Comparison of ENCODE assay signal across 11 mouse cellular contexts in genomic region chr4:140914731-140915131, GRCm38 (mm10). TPM values are rescaled to one million over a fixed set of nuclear protein-coding genes. Genes with fewer than 3 reads are reported as not detected.
A peak's percentile ranks its signal among the peaks of the same experiment; 100 is the strongest.
DNase-seq lines count a peak whose midpoint lies in the region; ATAC-seq lines count a peak whose summit lies in the region.
"Had no signal": no experiment of that assay in that cellular context is flagged by ENCODE, and none has a peak within 500 bp of the region (broad histone marks: within the 10 kb centered on the region; RNA-seq: fewer than 3 reads in every experiment).

No protein-coding gene starts in this region.

- no peaks in the 10 kb centered on the region for H3K36me3 ChIP-seq in embryonic facial prominence, embryonic 12.5 days

- H3K4me1 ChIP-seq in embryonic facial prominence, embryonic 12.5 days, result peaks cover 18% of the 10 kb centered on the region

- no peak overlapping the region for H3K4me3 ChIP-seq in embryonic facial prominence, embryonic 12.5 days

- DNase-seq in gastrocnemius, postnatal 10 days, result peak; percentile 15
- DNase-seq in gastrocnemius, adult 18-20 months (ENCODE audit: low spot score), result no peak
- DNase-seq in left cerebral cortex, postnatal 36 days (ENCODE audit: low spot score in 2 of 2), result peak; percentile 2 to 11
- DNase-seq in left cerebral cortex, adult 18-20 months (ENCODE audit: low spot score in 2 of 2), result no peak
- DNase-seq in 3T3-L1 (ENCODE audit: low read depth, low spot score), result peak; percentile 14
- DNase-seq in spleen, postnatal 4 days (ENCODE audit: low spot score in 2 of 2), result no peak
- DNase-seq: kidney, postnatal 14 days had no signal

- H3K9ac ChIP-seq in embryonic facial prominence, embryonic 12.5 days, result no peak overlapping the region
- H3K9ac ChIP-seq: liver, embryonic 14.5 days had no signal

- WGBS in embryonic facial prominence, embryonic 12.5 days, result 19% methylated on average over 6 of the region's 6 CpGs

- no peak overlapping the region for H3K4me2 ChIP-seq in embryonic facial prominence, embryonic 12.5 days (replicated peaks)
- H3K4me2 ChIP-seq: heart, embryonic 11.5 days had no signal

- H3K27me3 ChIP-seq in embryonic facial prominence, embryonic 12.5 days, result no peaks in the 10 kb centered on the region

- H3K27ac ChIP-seq in embryonic facial prominence, embryonic 12.5 days, result peak overlapping the region; percentile 67; the same call in 1 of the 2 replicates
- H3K27ac ChIP-seq: liver, embryonic 14.5 days had no signal

- intact Hi-C loops in left cerebral cortex, postnatal 36 days (cut with DNase I), result no loop called here

- no peak for ATAC-seq in embryonic facial prominence, embryonic 12.5 days (ENCODE audit: insufficient number of reproducible peaks, insufficient read depth, low FRiP score, low TSS enrichment)
- ATAC-seq in erythroid progenitor cell, adult 5-6 weeks (replicated peaks; ENCODE audit: low FRiP score, poor library complexity, severe bottlenecking), result no peak

- H3K9me3 ChIP-seq in embryonic facial prominence, embryonic 12.5 days, result no peaks in the 10 kb centered on the region

RNA-seq across cellular contexts. Expression of gene Padi2, which starts 8.6 kb away (rescaled TPM):
- total RNA-seq in gastrocnemius, postnatal 10 days (2021), result 100 to 1,000 TPM in 1 of 2 experiments, 10 to 100 TPM in 1; 96.8 to 105 TPM
- total RNA-seq in gastrocnemius, adult 18-20 months (2021), result 100 to 1,000 TPM; 129 to 189 TPM
- total RNA-seq in left cerebral cortex, postnatal 36 days (2021), result 10 to 100 TPM; 11.9 to 14.0 TPM
- 10 to 100 TPM; 13.5 to 14.6 TPM for total RNA-seq in left cerebral cortex, adult 18-20 months (2021)
- 3.0 and 3.6 TPM in 2 replicates for polyA plus RNA-seq in embryonic facial prominence, embryonic 12.5 days (2016; fragmentation: Nextera tagmentation; extraction: Ambion mirVana)
- 1.1 and 3.4 TPM in 2 replicates for total RNA-seq in erythroid progenitor cell, adult 5-6 weeks (2015; ENCODE audit: low replicate concordance)
- 1.3 and 3.5 TPM in 2 replicates for total RNA-seq in erythroid progenitor cell, adult 5-6 weeks (2017; ENCODE audit: low replicate concordance)

RNA-seq across cellular contexts. Expression of gene Sdhb, which starts 46.3 kb away (rescaled TPM):
- total RNA-seq in gastrocnemius, postnatal 10 days (2021), result 100 to 1,000 TPM; 406 to 464 TPM
- 100 to 1,000 TPM; 630 to 677 TPM for total RNA-seq in gastrocnemius, adult 18-20 months (2021)
- 100 to 1,000 TPM; 171 to 200 TPM for total RNA-seq in left cerebral cortex, postnatal 36 days (2021)
- 100 to 1,000 TPM; 192 to 194 TPM for total RNA-seq in left cerebral cortex, adult 18-20 months (2021)
- polyA plus RNA-seq in embryonic facial prominence, embryonic 12.5 days (2016; fragmentation: Nextera tagmentation; extraction: Ambion mirVana), result 388 and 392 TPM in 2 replicates
- 44.3 and 52.0 TPM in 2 replicates for total RNA-seq in erythroid progenitor cell, adult 5-6 weeks (2015; ENCODE audit: low replicate concordance)
- 21.6 and 53.0 TPM in 2 replicates for total RNA-seq in erythroid progenitor cell, adult 5-6 weeks (2017; ENCODE audit: low replicate concordance)

Comparison
In these comparisons a context has a peak if more than half of its experiments do, and no peak if none do; other contexts are left out.
1. DNase-seq: peak in gastrocnemius, postnatal 10 days (single experiment), left cerebral cortex, postnatal 36 days (2 of 2) and 3T3-L1 (single experiment); none in gastrocnemius, adult 18-20 months (single experiment), left cerebral cortex, adult 18-20 months (0 of 2) and spleen, postnatal 4 days (0 of 2).
2. RNA of gene Padi2, which starts 8.6 kb away (total RNA-seq): 129 to 189 TPM in gastrocnemius, adult 18-20 months and 96.8 to 105 TPM in gastrocnemius, postnatal 10 days; 13.5 to 14.6 TPM in left cerebral cortex, adult 18-20 months, 11.9 to 14.0 TPM in left cerebral cortex, postnatal 36 days and 1.1 to 3.5 TPM in erythroid progenitor cell, adult 5-6 weeks; every median in the first group is over 4 times any median in the second.